Mouse (Mus musculus): ENCODE results near the gene Fmn2. TPM values are rescaled to one million over a fixed set of nuclear protein-coding genes. Genes with fewer than 3 reads are reported as not detected.
A peak's percentile ranks its signal among the peaks of the same experiment; 100 is the strongest.

Fmn2 gene
- 0.08 and 0.17 TPM in 2 replicates for polyA plus RNA-seq (2012; rRNA removed)

DNA sequence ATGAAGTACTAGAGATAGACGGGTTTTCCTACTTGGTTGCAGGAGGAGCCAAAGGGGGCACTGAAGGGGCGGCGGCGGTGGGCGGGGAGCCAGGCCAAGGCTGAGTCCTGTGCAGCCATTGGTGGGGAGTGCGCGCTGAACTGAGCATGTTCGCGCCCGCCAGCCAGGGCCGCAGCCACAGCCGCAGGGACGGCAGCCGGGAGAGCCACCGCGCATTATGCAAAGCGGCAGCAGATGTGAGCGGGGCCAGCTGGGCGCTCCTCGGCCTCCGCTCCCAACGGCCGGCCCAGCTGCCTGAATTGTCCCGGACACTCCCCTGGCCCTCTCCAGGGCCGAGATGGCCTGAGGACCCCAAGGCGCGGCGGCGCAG, at the start of gene Fmn2:
Fmn2 (plus strand) TSS at position 165 of the 370 bp plus-strand sequence.
- WGBS: 2% methylated on average over 29 of the region's 29 CpGs
- Histone ChIP-seq H3K4me3 (replicated peaks; ENCODE audit: extremely low read depth, low read depth, low read length) (no peak within 1 kb of the TSS), H3K4me1 (ENCODE audit: control insufficient read depth, insufficient read depth, low read length) (no peaks in the 10 kb centered on the region; the same call in 1 of the 2 replicates)
- TF ChIP-seq POLR2A (IDR thresholded peaks at IDR 0.05; ENCODE audit: borderline replicate concordance, extremely low read depth, low read depth, low read length) (no peak), CTCF (IDR thresholded peaks at IDR 0.05; ENCODE audit: insufficient read depth, low read length) (no peak)
- DNase-seq: no peak

DNA sequence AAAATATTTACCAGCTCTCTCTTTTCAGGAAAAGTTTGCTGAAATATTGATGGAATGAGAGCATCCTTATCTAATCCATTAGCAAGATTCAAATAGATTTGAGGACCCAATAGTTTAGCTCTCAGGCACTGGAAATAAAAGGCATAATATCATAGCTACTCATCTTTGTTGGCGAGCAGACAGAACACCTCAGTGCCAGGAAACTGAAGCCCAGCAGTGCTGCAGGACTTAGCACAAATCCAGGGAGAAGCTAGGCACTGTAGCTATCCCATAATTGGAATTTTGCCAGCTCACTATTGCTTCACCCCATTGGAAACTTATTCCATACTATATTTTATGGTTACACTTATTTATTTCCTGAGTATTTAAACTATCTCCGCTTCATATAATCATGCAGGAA, 46.5 kb upstream of the Fmn2 start:
- no peak for TF ChIP-seq POLR2A (IDR thresholded peaks at IDR 0.05; ENCODE audit: borderline replicate concordance, extremely low read depth, low read depth, low read length)
- no peak for TF ChIP-seq CTCF (IDR thresholded peaks at IDR 0.05; ENCODE audit: insufficient read depth, low read length)
- WGBS: 76% methylated on average over 2 of the region's 2 CpGs
- Histone ChIP-seq H3K4me1 (ENCODE audit: control insufficient read depth, insufficient read depth, low read length) (no peaks in the 10 kb centered on the region), H3K4me3 (replicated peaks; ENCODE audit: extremely low read depth, low read depth, low read length) (no peak overlapping the region)
- no peak for DNase-seq

GRCm38 (mm10) chr1:174465385-174465784, 36.2 kb upstream of the Fmn2 start:
- WGBS: 77% methylated on average over 3 of the region's 3 CpGs
- TF ChIP-seq CTCF (IDR thresholded peaks at IDR 0.05; ENCODE audit: insufficient read depth, low read length) (no peak), POLR2A (IDR thresholded peaks at IDR 0.05; ENCODE audit: borderline replicate concordance, extremely low read depth, low read depth, low read length) (no peak)
- no peak for DNase-seq
- Histone ChIP-seq H3K4me1 (ENCODE audit: control insufficient read depth, insufficient read depth, low read length) (no peaks in the 10 kb centered on the region), H3K4me3 (replicated peaks; ENCODE audit: extremely low read depth, low read depth, low read length) (no peak overlapping the region)

- Histone ChIP-seq H3K4me1 (ENCODE audit: control insufficient read depth, insufficient read depth, low read length) (no peaks in the 10 kb centered on the region), H3K4me3 (replicated peaks; ENCODE audit: extremely low read depth, low read depth, low read length) (no peak overlapping the region)
- TF ChIP-seq POLR2A (IDR thresholded peaks at IDR 0.05; ENCODE audit: borderline replicate concordance, extremely low read depth, low read depth, low read length) (no peak), CTCF (IDR thresholded peaks at IDR 0.05; ENCODE audit: insufficient read depth, low read length) (no peak)
- 36% methylated on average over 2 of the region's 2 CpGs for WGBS
- no peak for DNase-seq
Observed at GRCm38 (mm10) chr1:174466240-174466639, 35.4 kb upstream of the Fmn2 start.

- DNase-seq: no peak
- Histone ChIP-seq H3K4me3 (replicated peaks; ENCODE audit: extremely low read depth, low read depth, low read length) (no peak overlapping the region), H3K4me1 (ENCODE audit: control insufficient read depth, insufficient read depth, low read length) (no peaks in the 10 kb centered on the region)
- no peak for TF ChIP-seq POLR2A (IDR thresholded peaks at IDR 0.05; ENCODE audit: borderline replicate concordance, extremely low read depth, low read depth, low read length)
- peak; percentile 43; the same call in 1 of the 2 replicates for TF ChIP-seq CTCF (IDR thresholded peaks at IDR 0.05; ENCODE audit: insufficient read depth, low read length)
- WGBS: 3% methylated on average over 6 of the region's 6 CpGs
Observed at GRCm38 (mm10) chr1:174469736-174470135, 31.9 kb upstream of the Fmn2 start.

DNA sequence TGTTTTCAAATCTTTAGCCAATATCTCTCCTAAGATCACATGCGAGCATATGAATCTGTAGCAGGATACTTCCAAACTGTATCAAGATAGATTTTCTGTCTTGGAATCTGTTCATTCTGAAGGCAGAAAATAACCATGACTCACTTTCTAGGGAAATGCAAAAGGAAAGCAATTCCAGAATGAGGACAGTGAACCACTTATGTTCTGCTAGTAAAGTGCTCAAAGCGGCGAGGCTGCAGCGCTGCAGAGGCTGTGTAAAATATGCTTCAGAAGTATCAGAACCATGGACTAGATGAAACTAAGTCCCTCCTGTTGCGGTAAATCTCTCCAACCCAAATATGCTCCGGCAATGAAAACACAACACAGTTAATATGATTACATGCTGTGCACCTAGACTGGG, 19.1 kb upstream of the Fmn2 start:
- no peak for DNase-seq
- no peak for TF ChIP-seq POLR2A (IDR thresholded peaks at IDR 0.05; ENCODE audit: borderline replicate concordance, extremely low read depth, low read depth, low read length)
- TF ChIP-seq CTCF (IDR thresholded peaks at IDR 0.05; ENCODE audit: insufficient read depth, low read length): no peak
- WGBS: 93% methylated on average over 6 of the region's 6 CpGs
- Histone ChIP-seq H3K4me1 (ENCODE audit: control insufficient read depth, insufficient read depth, low read length) (no peaks in the 10 kb centered on the region), H3K4me3 (replicated peaks; ENCODE audit: extremely low read depth, low read depth, low read length) (no peak overlapping the region)

DNA sequence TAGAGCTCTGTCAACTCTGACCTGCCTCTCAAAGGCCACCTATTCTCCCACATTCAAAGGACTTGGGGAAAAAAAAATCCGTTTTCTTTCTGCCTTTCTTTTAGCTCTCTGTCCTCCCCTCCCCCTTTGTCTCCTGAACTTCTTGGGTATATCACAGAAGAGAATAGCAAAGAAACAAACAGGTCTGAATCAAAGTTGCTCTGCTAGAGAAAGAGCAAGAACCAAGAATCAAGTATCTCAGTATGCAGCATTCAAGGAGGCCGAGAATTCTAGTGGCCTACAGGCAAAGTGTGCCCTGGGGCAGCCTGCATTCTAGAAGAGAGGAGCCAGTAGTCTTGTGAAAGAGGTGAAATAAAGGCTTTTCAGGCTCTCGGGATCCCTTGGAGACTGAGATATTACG, 1.6 kb upstream of the Fmn2 start:
- DNase-seq: no peak
- no peak overlapping the region for H3K4me3 ChIP-seq (replicated peaks; ENCODE audit: extremely low read depth, low read depth, low read length)
- 47% methylated on average over 4 of the region's 4 CpGs for WGBS
- TF ChIP-seq CTCF (IDR thresholded peaks at IDR 0.05; ENCODE audit: insufficient read depth, low read length) (no peak), POLR2A (IDR thresholded peaks at IDR 0.05; ENCODE audit: borderline replicate concordance, extremely low read depth, low read depth, low read length) (no peak)
- no peaks in the 10 kb centered on the region; the same call in 1 of the 2 replicates for H3K4me1 ChIP-seq (ENCODE audit: control insufficient read depth, insufficient read depth, low read length)

DNA sequence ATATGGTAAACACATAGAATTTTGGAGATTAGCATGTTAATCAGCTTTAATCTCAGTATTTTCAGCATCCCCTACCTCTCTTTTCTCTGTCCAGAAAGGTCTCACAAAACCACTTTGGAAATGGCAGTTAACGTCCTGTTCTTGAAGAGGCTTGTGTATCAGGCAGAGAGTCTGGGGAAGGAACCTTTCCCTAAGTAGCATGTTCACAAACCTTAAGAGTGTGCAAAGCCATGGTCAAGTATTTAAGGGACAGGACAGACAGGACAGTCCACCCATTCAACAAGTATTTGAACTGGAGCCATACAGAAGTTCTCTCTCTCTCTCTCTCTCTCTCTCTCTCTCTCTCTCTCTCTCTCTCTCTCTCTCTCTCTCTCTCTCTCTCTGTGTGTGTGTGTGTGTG, 614 bp upstream of the Fmn2 start:
- no peak overlapping the region for H3K4me3 ChIP-seq (replicated peaks; ENCODE audit: extremely low read depth, low read depth, low read length)
- 35% methylated on average over 1 of the region's 1 CpGs for WGBS
- DNase-seq: no peak
- TF ChIP-seq CTCF (IDR thresholded peaks at IDR 0.05; ENCODE audit: insufficient read depth, low read length): no peak
- no peak for TF ChIP-seq POLR2A (IDR thresholded peaks at IDR 0.05; ENCODE audit: borderline replicate concordance, extremely low read depth, low read depth, low read length)
- no peaks in the 10 kb centered on the region; the same call in 1 of the 2 replicates for H3K4me1 ChIP-seq (ENCODE audit: control insufficient read depth, insufficient read depth, low read length)

GRCm38 (mm10) chr1:174502031-174502845, 613 bp downstream of the Fmn2 start:
- Histone ChIP-seq H3K4me1 (ENCODE audit: control insufficient read depth, insufficient read depth, low read length) (no peaks in the 10 kb centered on the region; the same call in 1 of the 2 replicates), H3K4me3 (replicated peaks; ENCODE audit: extremely low read depth, low read depth, low read length) (no peak overlapping the region)
- WGBS: 2% methylated on average over 40 of the region's 40 CpGs
- peak; percentile 2 for DNase-seq
- no peak for TF ChIP-seq CTCF (IDR thresholded peaks at IDR 0.05; ENCODE audit: insufficient read depth, low read length)
- TF ChIP-seq POLR2A (IDR thresholded peaks at IDR 0.05; ENCODE audit: borderline replicate concordance, extremely low read depth, low read depth, low read length): no peak

Measured in lung, adult 2 months (tissue).